Mouse (Mus musculus) G1E (cell line): ENCODE measurements at regions not wholly inside any gene's neighbourhood (a gene's known extent, or its start where the extent isn't known, plus 50 kb on each side); places are given as distances from the start of the nearest gene placed in this dataset.

Source experiments
- CTCF ChIP-seq: IDR thresholded peaks from 2 replicates; pipeline ENCODE4 v1.5.1; 2012; ENCODE audit warnings: low read depth, low read length, inconsistent platforms, mixed read lengths
- GATA1 ChIP-seq: IDR thresholded peaks from 2 replicates; pipeline ENCODE4 v1.6.1; 2012; ENCODE audit warnings: borderline replicate concordance, low read length, inconsistent platforms, mixed read lengths

DNA sequence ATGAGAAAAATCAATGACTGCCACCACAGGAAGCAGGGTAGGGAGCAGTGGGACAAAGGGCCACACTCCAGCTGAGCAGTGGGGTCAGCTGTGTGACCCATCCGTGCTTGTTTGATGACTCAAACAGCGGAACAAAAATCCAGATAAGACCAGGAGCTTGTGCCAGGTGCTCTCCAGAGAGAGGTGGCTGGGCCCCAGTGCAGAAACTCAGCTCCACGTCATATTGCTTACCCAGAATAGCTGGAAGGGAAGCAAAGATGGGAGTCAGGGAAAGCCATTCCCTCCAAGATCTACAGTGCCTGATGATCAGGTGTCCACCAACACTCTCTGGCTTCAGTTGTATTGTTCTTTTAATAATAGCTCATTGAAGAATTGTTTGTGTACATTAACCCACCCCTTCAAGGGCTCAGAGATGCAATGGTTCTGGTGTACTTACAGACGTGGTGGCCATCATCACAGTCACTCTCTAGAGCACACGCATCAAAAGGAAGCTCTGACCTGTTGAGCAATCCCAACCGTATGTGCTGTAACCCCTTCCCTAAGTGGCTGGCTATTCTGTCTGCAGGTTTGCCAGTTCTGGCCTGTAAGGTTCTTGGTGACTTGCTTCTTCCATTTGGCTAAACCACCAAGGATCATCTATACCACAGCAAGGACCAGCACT is 117.6 kb upstream of the Frmd6 start:
- no peak for TF ChIP-seq GATA1
- no peak for TF ChIP-seq CTCF
